Mouse (Mus musculus) brain, embryonic 14.5 days (tissue): ENCODE measurements at regions not wholly inside any gene's neighbourhood (a gene's known extent, or its start where the extent isn't known, plus 50 kb on each side); places are given as distances from the start of the nearest gene placed in this dataset.

Source experiments
- CTCF ChIP-seq: fragments of 200-500 bp; IDR thresholded peaks from 2 replicates; pipeline ENCODE4 v1.5.1; 2012; ENCODE audit warnings: inconsistent platforms, mild to moderate bottlenecking, moderate library complexity, borderline replicate concordance; ENCODE audit not compliant: insufficient read depth, insufficient read length; ENCODE audit errors: extremely low read depth
- POLR2A ChIP-seq: fragments of 200-500 bp; IDR thresholded peaks from 2 replicates; pipeline ENCODE4 v1.6.1; 2012; ENCODE audit warnings: mild to moderate bottlenecking, inconsistent platforms, borderline replicate concordance; ENCODE audit not compliant: poor library complexity, insufficient read depth, insufficient read length, severe bottlenecking; ENCODE audit errors: extremely low read depth

- TF ChIP-seq POLR2A (no peak), CTCF (no peak)
Observed at GRCm38 (mm10) chr12:109744186-109744585, 144.1 kb upstream of the Rtl1 start.
